Mouse (Mus musculus) B cell, adult 67 days (primary cell): ENCODE results near the gene Zfp292. TPM values are rescaled to one million over a fixed set of nuclear protein-coding genes. Genes with fewer than 3 reads are reported as not detected.

Experiments
- total RNA-seq, 2 experiments: library from RNA; stranded (reverse); gene quantifications; 4 replicates each; pipeline ENCODE4 v1.2.4; 2023

Gene Zfp292
- total RNA-seq: 10 to 100 TPM; 63.9 to 65.8 TPM

GRCm38 (mm10) chr4:34882818-34883217 is at the start of gene Zfp292:
TSS of gene Zfp292 (minus strand) at chr4:34882960.

GRCm38 (mm10) chr4:34893479-34893878 is 10.7 kb upstream of the Zfp292 start, which contains the start of gene Cga:
TSS of gene Cga (plus strand) at chr4:34893779.

GRCm38 (mm10) chr4:34777677-34778527 is 104.9 kb downstream of the Zfp292 start, which contains the start of gene Smim8:
TSS of gene Smim8 (minus strand) at chr4:34778423.

GRCm38 (mm10) chr4:34756163-34756562 is 126.6 kb downstream of the Zfp292 start, which contains the start of gene Gm136:
TSS of gene Gm136 (minus strand) at chr4:34756263.

Other genes starting within 250 kb of the Zfp292 start
- 10 to 100 TPM; 21.7 to 24.5 TPM for gene Slc35a1, start 195.5 kb downstream of the Zfp292 start, total RNA-seq
- not detected for gene Cfap206, start 152.8 kb downstream of the Zfp292 start, total RNA-seq
- not detected for gene Gm136, start 126.7 kb downstream of the Zfp292 start, total RNA-seq
- 10 to 100 TPM; 12.9 to 20.4 TPM for gene Smim8, start 104.5 kb downstream of the Zfp292 start, total RNA-seq
- not detected for gene Cga, start 10.8 kb upstream of the Zfp292 start, total RNA-seq